Mouse (Mus musculus): Measurements from ENCODE around the gene Calr.

Gene Calr

DNA sequence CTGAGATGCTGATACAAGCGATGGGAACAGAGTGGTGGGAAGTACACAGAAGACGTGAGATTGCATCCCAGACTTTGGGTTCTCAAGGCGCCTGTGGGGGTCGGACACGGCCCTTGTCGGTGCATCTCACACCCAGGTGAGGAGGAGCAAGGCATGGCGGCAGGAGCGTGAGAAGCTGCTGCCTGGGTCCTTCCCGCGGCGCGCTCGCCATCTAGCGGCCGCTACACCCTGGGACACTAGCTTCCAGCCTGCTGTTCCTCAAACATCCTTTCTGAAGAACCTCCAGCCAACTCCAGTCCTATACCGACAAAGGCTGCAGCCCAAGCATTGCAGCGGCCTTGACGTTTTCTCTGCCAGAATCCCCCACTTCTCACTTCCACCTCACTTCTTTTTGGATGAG, 23.1 kb downstream of the Calr start:
- in situ Hi-C loops (cut with MboI, MseI): no loop called here

DNA sequence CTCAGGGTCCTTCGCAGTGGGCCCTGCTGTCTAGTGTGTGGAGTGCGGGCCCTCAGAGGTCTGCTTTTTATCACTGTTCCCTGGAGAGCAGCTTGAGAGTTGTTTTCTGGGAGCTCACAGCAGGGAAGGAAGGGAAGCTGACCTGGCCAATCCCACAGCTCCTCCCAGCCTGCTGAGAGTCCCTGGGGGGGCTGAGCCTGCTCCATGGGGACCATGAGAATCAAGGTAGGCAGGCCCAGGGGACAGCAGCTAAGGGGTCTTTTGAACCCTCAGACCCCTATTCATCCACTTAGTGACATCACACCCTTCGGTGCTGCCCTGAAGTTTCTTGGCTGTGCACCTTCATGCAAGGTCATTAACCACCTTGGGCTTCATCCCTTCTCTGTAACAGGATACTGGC, 24.0 kb downstream of the Calr start, which contains the start of gene Dand5:
Gene Dand5, minus strand, starts transcription at position 101 of the 400 bp plus-strand sequence.
- in situ Hi-C loops (cut with MboI, MseI): no loop called here

DNA sequence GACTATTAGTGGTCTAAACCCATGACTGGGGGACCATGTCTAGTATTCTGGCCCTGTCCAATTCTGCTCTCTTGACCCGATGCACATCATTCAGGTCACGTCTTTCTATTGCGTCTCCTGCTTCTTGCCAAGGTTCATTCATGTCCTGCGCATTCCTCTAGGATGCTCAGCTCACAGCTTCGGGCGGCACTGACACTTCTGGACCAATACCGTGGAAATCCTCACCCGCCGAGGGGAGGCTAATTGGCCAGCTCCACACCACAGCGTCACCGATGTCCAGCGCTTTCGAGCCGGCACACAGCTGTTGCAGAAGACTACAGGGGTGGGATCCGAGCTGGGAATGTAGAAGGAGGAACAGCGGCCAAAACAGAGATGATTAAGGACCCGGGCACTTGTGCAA, 30.6 kb downstream of the Calr start:
- in situ Hi-C loops (cut with MboI, MseI): no loop called here

DNA sequence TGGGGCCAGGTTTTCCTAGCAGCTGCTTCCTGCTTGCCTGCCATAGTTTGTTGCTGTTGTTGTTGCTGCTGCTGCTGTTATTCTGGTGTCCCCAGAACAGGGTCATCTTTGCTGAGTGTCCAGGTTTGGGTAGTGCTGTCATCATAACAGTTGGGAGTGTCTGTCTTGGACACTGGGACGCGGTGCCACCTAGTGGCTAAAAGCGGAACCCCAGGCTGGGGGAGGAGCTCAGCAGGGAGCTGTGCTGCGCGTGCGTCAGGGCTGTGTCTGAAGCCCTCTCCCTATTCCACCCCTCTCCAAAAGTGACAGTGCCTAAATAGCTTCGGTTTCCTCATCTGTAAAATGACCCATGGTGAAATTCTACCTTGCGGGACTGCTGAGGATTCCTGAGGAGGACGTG, 31.2 kb downstream of the Calr start:
- in situ Hi-C loops (cut with MboI, MseI): no loop called here

DNA sequence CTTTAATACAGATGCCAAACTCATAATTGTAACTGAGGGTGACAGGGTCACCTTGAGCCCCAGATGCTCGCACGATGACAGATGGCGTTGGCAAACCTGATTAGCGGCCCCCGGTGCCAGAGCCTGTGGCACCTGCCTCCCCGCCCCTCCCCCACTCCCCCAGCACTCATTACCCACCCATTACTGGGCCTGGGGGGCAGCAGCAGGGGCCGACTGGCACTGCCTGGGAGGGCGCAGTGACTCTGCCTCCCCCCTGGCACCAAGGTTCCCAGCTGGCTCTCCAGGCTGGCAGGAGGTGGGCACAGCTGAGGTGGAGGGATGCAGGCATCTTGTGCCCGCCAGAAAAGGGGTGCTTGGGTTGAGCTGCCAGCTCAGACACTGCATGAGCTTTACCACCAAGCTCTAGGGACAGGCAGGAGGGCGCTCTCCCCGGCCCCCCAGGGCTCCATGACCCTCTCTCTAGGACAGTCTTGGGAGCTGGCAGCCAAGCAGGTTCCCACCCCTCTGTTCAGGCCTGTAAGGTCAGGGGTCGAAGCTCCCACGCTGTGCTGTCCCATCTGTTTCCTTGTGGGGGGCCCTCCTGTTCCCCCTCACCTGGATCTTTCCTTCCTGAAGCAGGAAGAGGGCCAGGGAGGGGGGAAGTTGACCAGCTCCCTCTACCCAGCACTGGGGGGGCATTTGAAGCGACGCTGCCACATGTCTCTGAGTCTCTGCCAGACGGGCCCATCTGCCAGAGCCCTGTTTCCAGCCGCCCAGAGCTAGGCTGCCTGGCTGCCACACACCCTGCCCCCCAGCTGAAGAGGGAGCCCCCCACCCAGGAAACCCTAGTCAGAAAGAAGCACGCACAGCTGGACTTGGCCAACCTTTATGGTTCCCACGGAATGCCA, 31.9 kb downstream of the Calr start:
- in situ Hi-C loops (cut with MboI, MseI): loop anchor here (5.0 kb wide), 1 partner anchor 117 kb away; no protein-coding TSS in a partner anchor

DNA sequence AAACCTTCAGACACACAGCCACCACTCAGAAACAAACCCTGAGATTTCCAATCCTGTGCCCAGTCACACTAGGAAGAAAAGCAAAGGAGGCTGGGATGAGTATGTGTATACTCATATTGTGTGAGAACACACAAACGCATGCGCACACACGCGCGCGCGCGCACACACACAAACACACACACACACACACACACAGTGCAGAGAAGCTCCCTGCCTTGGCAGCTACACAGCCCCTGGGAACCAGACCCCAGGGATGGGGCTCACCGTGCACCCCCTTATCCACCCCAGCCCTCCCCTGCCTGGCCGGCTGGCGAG, 32.5 kb downstream of the Calr start:
- in situ Hi-C loops (cut with MboI, MseI): loop anchor here (5.0 kb wide), 1 partner anchor 117 kb away; no protein-coding TSS in a partner anchor

DNA sequence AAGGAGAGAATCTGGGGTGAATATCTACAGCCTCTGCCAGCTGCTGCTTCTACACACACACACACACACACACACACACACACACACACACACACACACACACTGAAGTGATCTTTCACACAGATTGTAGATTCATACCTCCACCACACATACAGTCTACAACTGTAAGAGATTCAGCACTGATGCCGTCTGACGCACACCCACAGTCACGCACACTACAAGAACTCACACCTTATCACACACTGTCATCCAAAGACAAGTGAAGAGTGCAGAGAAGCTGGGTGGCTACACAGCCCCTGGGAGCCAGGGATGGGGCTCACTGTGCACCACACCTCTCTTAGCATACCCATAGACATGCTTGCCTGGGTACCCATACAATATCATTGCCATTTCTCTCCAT, 32.9 kb downstream of the Calr start:
- in situ Hi-C loops (cut with MboI, MseI): loop anchor here (5.0 kb wide), 1 partner anchor 117 kb away; no protein-coding TSS in a partner anchor

DNA sequence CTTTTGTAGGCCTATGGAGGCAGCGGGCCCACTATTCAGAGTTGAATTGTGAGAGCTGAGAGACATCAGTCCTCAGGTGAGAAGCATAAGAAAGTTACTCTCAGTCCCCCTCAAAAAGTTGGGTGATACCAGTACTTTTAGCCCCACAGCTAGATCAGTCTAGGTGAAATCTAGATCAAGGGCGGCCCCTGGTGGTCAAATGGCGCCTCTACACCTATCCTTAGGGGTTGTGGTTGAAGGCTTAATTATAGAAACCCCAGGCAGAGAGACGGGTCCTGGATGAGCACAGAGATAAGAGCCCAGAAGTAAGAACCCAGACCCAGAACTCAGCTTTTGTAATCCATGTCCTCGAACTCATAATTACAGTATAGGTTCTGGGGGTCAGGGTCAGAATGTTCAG, 33.7 kb downstream of the Calr start:
- in situ Hi-C loops (cut with MboI, MseI): loop anchor here (5.0 kb wide), 1 partner anchor 116 kb away; no protein-coding TSS in a partner anchor

DNA sequence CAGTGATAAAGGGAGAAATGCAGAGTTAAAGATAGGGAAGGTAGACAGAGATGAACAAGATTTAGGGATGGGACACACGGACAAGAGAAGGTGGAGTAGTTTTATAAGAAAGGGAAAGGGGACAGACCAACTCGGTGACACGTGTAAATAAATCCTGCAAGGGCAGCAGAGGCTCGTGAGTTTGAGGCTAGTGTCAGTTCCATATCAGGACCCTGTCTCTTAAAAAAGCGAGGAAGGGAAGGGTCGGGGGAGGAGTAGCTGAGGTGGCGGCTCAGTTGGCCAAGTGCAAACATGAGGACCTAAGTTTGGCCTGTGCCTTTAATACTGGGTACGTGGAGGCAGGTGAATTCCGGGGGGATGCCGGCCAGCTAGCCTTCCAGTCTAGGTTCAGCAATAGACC, 35.4 kb downstream of the Calr start:
- in situ Hi-C loops (cut with MboI, MseI): loop anchor here (5.0 kb wide), 1 partner anchor 114 kb away; no protein-coding TSS in a partner anchor

DNA sequence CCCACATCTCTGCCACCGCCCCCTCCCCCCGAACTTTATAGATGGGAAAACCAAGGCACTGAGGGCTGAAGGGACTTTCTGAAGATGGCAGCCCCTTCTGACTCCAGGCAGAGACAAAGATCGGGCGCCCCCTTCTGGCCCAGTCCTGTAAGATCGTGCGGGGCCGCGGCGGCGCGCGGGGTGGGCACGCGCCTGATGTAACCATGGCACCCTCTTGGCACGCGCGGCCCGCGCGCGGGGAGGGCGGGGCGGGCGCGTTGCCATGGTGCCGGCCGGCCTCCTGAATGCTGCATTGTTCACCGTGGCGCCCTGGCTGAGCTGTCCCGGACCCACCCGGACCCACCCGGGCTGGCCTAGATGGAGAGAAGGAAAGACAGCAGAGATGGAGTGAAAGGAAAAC, 35.8 kb downstream of the Calr start:
- in situ Hi-C loops (cut with MboI, MseI): loop anchor here (5.0 kb wide), 1 partner anchor 114 kb away; no protein-coding TSS in a partner anchor

DNA sequence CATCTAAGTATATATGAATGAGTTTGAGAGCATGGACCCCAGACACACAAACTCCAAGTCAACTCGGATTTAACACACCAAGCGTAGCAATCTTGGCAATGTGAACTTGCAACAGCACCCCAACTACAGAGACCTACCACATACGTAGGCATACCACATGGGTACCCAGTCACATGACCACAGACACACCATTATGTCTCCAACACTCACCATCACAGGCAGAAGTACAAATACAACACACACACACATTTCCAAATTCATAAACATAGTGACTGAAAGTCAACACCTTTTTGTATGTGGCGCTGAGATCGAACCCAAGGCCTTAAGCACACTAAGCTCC, 36.8 kb downstream of the Calr start:
- in situ Hi-C loops (cut with MboI, MseI): loop anchor here (5.0 kb wide), 1 partner anchor 113 kb away; no protein-coding TSS in a partner anchor

DNA sequence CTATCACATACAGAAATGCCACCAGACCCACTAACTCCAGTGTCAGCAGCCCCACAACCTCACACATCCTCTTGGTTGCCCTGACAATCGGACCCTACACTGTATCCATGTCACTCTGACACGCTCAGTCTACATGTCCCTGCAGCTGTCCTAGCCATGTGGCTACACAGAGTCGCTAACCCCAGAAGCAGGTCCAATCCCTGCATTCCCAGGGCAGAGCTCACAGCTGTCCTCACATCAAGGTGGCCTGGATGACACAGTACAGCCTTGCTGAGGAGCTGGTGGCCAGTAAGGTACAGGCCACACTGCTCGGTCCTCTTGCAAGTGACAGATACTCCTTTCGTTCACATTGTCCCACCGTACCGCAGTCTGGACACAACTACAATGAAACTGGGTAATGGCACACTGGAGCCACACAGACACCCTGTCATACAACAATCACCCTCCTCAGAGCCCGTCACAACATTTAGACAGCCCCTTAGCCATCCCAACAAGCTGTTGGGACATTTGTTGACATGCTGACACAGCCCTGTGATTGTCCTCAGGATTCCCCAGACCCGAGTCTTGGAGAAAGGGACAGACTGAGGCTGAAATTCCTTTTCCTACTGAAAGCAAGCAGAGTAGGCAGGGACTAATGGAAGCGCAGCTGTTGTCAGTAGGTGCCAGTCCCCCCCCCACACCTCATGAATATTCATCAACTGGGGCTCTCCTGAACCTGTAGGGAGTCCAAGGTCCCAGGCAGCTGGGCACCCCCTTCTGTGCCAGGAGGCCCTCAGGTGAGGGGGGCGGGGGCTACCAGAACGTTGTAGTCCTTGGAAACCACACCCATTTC, 37.4 kb downstream of the Calr start:
- in situ Hi-C loops (cut with MboI, MseI): no loop called here

DNA sequence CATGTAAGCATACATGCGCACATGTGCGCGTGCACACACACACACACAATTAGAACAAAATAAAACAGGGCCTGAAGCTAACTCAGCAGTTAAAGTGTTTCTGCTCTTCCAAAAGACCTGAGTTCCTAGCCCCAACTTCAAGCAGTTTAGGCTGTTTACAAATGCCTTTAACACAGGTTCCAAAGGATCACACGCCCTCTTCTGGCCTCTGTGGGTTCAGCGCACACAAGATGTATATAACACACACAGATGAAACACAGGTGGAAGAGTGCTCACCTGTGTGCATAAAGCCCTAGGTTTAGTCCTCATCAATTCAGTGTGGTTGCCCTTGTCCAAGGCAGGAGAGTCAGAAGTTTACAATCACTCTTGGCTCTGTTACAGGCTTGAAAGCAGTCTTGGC, 40.7 kb downstream of the Calr start:
- in situ Hi-C loops (cut with MboI, MseI): no loop called here

DNA sequence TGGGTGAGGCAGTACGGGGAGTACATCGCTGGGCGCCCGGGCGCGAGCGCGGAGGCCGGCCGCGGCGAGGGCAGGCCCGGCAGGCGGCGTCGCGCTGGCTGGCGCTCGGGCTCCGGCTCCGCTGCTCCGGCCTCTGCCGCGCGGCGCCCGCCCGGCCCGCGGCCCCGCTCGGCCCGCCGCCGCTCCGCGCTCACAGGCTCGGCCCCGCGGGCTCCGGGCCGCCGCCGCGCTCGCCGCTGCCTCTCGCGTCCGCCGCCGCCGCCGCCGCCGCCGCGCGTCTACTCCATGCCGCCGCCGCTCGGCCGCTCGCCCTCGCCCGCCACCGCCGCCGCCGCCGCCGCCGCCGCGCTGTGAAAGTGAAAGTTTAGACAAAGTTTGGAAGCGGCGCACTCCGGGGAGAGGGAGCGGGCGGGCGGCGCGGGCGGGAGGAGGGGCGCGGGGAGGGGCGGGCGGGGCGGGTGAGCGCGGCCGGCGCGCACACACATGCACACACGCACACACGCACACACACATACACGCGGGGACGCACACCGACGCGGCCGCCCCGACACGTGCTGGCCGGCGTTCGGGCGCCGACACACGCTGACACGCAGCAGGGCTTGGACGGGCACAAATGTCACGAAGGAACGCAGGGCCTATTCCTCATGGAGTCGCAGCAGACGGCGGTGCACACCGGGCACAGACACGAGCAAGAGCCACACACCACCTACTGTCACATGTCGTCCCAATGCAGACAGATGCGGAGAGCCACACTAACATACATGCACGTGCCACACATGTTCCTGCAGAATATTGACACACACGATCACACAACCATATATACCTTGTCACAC, 46.5 kb downstream of the Calr start, which contains the start of gene Nfix:
Gene Nfix, minus strand, starts transcription at position 346 of the 833 bp plus-strand sequence.
- in situ Hi-C loops (cut with MboI, MseI): loop anchor here (5.0 kb wide), 1 partner anchor 58 kb away; no protein-coding TSS in a partner anchor

DNA sequence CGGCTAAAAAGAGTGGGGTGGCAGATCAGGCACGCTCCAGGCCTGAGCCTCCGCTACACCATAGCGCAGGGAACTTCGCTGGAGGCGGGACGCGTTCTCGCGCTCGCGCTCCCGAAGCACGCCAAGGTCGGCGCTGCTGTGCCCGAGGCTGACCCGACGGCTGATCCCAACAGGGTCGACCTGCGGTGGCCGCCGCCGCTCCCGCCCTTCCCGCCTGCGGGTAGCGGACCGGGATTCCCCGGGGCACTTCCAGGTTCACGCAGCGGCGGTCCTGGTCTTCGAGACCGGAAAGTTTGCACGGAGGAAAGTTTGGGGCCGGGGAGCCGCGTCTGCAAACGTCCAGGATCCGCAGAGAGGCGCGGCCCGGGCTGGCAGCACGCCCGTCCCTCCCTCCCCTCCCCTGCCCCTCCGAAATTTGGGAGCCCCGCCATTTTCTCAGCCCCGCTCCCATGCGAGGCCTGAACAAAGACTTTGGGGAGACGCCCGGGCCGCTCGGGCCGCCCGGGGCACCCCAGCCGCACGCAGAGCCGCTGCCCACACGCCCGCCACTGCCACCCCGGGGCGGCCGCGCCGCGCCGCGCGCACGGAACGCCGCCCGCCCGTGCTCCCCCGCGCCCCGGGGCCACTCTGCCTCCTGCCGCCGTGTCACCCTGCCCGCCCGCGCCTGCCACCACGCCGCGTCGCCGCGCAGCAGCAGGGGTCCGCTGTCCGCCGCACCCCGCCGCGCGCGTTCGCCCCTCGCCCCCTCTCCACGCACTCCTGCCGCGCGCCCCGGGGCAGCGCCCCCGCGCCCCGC, 47.4 kb downstream of the Calr start:
- in situ Hi-C loops (cut with MboI, MseI): loop anchor here (5.0 kb wide), 1 partner anchor 57 kb away; no protein-coding TSS in a partner anchor

DNA sequence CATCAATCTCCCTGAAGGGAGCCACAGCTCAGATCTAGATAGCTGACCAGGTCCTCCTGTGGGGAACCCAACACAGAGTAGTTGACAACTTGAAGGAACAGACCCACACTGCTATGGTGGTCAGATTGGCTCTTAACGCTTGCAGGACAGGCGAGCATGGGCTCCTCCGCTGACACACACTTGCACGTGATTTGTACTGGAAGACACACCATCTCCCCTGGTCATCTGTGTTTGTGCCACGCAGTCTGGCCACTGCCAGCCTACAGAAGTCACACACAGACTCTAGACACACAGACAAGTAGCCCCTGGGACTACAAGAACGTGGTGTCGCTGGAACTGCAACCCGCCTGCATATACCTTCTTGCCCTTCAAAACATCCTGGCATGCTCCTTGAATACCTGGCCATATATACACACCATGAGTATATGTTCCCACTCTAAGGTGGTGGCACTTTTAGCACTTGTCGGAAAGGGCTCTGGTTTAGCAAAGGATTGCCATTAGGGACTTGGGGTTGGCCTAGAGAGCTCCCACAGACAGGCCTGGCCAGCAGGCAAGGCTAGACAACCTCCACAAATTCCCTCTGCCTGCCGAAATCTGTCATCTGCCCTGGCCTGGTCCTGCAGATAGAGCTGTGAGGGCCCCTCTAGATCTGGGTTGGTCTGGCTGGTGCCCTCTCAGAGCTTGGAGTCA, 48.1 kb downstream of the Calr start:
- in situ Hi-C loops (cut with MboI, MseI): loop anchor here (5.0 kb wide), 1 partner anchor 56 kb away; no protein-coding TSS in a partner anchor

DNA sequence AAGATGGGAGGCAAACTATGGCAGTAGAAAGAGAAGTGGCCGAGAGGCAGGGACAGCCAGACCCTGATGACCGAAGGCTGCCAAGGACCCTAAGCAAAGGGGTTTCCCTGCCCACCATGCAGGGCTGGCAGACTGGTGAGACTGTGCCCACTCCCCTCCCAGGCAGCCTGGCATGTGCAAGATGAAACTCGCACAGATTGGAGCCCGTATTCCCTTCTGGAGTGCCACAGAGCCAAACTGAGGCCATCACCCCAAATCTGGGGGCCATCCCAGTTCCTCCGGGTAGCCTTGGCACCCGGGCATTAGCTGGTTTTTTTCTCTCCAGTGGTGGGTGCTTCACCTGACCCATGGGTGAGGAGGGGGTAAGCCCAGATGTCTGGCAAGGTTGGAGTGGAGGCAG, 48.8 kb downstream of the Calr start:
- in situ Hi-C loops (cut with MboI, MseI): loop anchor here (5.0 kb wide), 1 partner anchor 56 kb away; no protein-coding TSS in a partner anchor

DNA sequence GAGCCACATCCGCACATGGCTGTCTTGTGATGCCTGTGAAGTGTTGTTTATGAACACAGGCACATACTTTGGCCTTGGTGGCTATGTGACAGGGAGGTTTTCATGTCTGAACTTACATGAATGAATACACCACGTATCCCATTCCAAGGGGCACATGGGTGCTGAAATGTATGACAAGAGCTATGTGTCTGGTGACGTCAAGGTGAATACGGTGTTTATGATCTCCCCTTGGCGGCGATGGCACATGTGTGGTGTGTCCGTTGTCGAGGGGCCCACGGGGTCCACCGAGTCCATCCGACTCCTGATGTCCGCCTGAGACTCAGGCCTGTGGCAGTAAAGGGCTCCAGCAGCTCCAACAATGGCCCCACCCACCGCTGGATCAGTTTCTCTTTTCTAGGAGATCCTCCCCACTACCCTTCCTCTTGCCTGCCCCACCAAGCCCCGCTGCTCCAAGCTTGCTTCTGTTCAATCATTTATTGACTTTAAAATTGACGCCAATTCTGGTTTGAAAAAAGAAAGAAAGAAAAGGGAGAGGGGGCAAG, 49.4 kb downstream of the Calr start:
- in situ Hi-C loops (cut with MboI, MseI): loop anchor here (5.0 kb wide), 1 partner anchor 55 kb away; no protein-coding TSS in a partner anchor

DNA sequence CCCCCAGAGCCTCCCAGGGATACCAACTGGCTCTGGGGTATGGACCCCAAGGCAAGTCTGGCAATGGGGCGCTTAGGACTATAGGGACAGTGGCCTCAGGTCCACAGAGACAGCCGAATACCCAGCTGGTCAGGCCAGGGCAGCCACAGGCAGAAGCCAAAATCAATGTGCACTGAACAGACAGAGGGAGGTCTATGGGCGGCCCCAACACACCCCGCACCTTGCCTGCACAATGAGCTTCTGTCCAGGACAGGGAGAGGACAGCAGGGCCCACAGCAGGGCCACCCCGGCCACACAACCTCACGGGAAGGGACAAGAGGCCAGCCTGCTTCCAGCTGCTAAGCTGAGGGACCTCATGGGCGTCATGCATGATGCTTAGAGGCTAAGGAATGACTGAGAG, 52.2 kb downstream of the Calr start:
- in situ Hi-C loops (cut with MboI, MseI): no loop called here

All from regulatory T cell (primary cell).